Mouse (Mus musculus) ovary, adult 18-20 months (tissue): ENCODE data around the gene Lamtor5.
"Not testable (repeated sequence)": the region's sequence is repeated elsewhere in the genome, so short reads cannot be mapped to it uniquely, and the experiment has no call there.

Experiments
- DNase-seq: peaks from one replicate; pipeline ENCODE4 v3.0.0; 2022; ENCODE audit warnings: low spot score, mixed read lengths

The Lamtor5 gene

DNA sequence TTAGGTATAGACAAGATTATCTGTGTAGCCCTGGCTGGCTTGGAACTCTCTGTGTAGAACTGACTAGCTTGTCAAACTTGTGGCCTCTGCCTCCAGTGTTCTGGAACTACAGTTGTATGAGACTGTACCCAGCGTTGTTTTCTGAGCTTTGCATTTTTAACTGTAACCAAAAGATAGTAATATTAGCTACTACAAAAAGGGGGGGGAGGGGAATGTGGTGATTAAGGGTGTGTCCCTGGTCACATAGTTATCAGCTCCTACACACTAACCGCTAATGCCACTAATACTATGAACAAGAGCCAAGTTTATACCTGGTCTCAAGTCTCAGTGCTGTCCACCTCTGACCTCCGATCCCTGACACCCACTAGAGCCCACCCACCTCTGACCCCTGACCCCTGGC is 6.2 kb upstream of the Lamtor5 start:
- DNase-seq = no peak

DNA sequence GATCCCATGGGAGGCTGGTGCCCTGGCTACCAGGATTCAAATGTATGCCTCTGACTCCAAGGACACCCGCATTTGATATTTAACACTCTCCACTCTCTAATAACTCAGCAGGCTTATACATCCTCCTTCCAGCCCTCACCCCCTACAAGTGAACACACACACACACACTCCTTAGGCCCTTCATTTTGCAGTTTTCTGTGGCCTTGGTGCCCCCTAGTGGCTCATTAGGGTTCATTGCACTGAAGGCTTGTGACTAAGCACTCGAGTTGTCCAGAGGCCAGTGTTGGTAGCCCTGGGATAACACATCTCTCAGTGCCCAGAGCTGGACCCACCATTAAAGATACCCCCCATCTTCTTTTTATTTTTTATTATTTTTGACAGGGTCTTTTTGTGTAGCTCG is 4.8 kb upstream of the Lamtor5 start:
- DNase-seq = peak; percentile 21

GRCm38 (mm10) chr3:107275351-107275750 is 3.3 kb upstream of the Lamtor5 start:
- DNase-seq = no peak

DNA sequence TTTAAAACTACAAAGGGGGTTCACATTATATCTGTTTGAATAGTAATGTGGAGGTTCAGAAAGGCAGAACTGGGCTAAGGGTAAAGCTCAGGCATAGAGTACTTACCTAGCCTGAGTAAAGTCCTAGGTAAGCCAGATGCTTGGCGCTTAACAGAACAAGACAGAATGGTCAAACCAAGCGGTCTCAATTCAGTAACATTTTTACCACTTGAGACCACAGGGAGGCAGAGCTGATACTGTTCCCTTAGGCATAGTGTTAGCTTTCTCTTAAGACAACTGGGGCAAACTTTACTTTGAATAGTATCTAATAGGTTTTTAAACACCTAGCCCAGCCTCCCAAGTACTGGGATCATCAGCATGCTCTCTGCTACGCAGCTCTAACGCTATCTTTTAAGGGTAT is 2.7 kb upstream of the Lamtor5 start:
- DNase-seq = no peak

- DNase-seq = no peak
Observed at GRCm38 (mm10) chr3:107276626-107277025, 2.0 kb upstream of the Lamtor5 start.

DNA sequence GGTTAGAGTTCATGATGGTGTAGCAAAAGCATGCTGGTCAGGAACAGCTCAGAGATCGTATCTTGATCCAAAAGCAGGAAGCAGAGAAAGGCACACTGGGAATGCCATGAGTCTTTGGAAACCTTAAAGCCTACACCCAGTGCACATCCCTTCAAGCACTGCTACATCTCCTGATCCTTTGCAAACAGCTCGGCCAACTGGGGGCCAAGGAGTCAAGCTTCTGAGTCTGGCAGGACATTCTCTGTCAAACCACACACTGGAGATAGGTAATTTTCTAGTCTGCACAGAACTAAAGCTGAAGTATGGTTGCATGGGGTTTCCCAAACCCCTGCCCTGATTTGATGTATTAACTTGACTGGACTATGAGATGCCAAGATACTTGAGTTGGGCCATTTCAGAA is 7.5 kb downstream of the Lamtor5 start:
- no peak for DNase-seq

- DNase-seq = no peak
Observed at GRCm38 (mm10) chr3:107287346-107287745, 8.7 kb downstream of the Lamtor5 start.

DNA sequence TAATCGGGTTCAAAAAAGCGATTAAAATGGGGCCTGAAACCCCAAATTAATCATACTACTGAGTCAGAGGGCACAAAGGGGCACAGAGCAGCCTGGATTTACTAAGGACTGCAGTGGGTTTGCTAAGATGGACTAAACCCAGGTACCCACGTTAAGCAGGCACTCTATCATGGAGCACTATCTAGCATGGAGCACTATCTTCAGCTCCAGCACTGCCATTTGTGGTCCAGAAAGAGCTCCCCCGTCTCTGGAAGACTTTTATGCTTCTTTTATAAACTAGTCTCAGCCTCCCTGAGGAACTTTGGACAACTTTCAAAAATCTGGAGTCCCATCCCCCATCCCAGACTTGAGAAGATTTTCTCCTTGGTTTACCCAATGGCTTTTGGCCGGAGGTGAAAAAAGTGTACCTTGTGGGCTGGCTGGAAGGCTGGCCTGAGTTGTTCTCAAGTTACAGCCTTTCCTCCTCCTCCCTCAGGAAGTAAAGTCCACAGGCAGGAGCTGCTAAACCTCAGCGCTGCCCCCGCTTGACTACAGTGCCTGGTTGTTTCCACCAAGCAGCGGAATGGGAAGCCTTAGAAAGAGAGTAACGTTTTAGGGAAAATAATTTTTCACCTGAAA is 12.2 kb downstream of the Lamtor5 start, which contains the start of gene Slc16a4:
Slc16a4 (plus strand) TSS at position 467 of the 618 bp plus-strand sequence.
- peak; percentile 45 for DNase-seq

GRCm38 (mm10) chr3:107295672-107296360 is 17.2 kb downstream of the Lamtor5 start:
- no peak for DNase-seq

- not testable (repeated sequence) for DNase-seq
Observed at GRCm38 (mm10) chr3:107296917-107297316, 18.3 kb downstream of the Lamtor5 start.

DNA sequence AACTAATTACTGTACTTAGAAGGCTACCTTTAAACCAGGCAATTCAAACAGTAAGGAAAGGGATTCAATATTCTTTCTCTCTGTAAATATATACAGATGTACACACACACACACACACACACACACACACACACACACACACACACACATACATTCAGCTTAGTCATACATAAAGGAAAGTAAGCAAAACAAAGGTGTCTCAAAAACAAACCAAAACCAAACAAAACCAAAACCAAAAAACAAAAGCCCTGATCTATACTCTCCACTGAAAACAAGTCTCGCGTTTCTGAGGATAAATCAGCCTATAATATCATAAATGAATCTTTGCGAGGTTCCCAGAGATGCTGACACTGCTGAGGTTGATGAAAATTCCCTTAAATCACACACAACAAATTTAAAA is 38.7 kb downstream of the Lamtor5 start:
- no peak for DNase-seq

- no peak for DNase-seq
Observed at GRCm38 (mm10) chr3:107321141-107321540, 42.5 kb downstream of the Lamtor5 start.

DNA sequence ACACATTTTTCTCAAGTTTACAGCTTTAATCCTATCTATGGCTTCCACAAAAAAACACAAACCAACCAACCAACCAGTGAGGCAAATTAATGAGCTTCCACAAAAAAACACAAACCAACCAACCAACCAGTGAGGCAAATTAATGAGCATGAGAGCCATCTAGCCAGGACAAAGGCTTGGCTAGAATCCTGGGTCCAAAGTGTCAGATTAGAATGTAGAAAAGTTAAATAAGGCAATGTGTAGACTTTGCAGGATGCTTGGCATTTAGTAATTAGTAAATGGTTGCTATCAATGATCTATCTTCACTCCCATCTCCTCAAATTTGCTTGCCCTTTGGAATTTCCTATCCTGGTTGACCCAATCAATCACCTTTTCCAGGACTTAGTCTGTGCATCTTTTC is 43.1 kb downstream of the Lamtor5 start:
- no peak for DNase-seq

DNA sequence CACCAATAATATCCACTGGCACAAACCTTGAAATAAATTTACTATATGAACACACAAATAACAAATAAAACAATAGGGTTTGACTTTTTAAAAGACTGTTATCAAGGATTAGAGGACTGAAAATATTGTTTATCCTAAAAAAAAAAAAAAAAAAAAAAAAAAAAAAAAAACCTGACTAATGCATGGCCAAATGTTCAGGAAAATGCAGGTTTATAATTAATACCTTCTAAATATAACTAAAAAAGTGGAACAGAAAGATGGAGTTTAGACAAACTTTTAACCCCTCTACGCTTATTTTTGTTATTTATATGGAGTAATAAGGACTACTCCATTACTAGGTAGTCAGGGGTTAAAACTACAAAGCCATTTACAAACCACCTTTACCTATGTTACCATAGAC is 47.8 kb downstream of the Lamtor5 start:
- DNase-seq = no peak

GRCm38 (mm10) chr3:107330503-107331424 is 52.1 kb downstream of the Lamtor5 start:
- DNase-seq = no peak

DNA sequence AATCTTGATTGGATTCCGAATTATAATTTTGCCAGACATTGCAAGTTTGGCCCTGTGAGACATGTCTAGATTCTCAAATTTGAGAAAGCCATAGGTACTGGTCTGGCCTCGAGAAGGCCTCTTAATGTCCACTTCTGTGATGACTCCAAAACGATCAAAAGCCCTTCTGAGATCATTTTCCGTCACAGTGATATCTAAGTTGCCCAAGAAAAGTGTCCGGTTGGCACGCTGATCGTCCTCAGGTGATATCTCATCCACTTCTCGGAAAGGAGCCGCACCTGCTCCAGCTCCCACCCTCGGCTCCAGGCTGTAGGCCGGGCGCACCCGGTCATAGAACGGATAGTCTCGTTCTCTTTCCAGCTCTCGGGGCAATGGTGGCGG is 53.1 kb downstream of the Lamtor5 start:
- DNase-seq = no peak

DNA sequence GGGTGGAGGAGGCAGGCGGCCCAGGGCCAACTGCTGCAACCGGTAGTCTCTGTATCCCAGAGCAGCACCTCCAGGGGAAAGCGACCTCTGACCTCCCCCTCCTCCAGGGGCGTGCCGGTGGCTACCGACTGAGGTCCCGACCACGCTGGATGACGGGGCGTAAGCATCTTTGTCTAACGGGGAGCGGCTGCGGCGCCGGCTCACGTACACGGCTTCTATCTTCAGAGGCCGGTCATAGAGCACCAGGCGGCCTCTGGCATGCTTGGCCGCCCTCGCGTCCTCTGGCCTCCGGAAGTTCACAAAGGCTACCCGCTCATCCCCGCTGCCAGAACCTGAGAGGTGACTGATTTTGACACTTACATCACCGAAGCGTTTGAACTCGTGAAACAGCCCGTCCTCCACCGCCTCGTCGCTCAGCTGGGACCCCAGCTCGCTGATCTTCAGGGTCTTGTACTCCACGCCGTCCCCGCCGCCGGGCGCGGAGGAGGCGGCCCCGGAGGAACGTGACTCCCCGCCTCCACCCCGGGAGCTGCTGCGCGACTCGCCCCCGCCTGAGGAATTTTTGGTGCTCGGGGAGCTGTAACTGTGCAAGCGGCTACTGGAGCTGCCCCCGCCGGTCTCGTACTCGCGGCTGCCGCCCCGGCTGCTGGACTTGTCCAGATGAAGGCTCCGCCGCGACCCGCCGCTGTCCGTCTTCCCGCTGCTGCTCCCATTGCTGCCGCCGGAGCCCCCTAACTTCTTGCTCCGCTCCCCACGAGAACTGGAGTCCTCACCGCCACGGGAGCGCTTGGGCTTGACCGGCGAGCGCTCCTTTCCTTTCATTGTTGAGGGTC is 53.7 kb downstream of the Lamtor5 start:
- peak; percentile 38 for DNase-seq

DNA sequence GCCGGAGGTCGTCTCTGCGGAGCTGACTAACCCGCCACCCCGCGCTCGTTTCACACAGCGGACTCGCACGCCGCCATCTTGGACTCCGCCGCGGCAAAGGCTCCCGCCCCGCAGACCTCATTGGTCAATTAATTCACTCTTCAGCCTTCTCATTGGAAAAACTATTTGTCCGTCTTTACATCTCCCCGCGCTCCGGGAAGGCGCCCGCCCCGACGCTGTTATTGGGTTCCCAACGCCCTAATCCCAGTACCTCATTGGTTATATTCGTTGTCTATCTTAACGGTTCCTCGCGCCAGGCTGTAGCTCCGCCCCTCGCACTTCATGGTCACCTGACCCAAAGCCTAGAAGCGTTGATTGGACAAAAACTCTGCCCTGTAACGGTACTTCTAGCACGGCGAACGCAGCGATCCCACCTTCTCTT is 54.3 kb downstream of the Lamtor5 start:
- peak; percentile 97 for DNase-seq
